Mouse (Mus musculus): Measurements from ENCODE around the gene Calml4.

- no peak for TF ChIP-seq CTCF (conservative IDR thresholded peaks at IDR 0.05; ENCODE audit: low read length)
- no peak for TF ChIP-seq NANOG (IDR thresholded peaks at IDR 0.05; ENCODE audit: borderline replicate concordance, low read length)
- TF ChIP-seq POU5F1 (IDR thresholded peaks at IDR 0.05; ENCODE audit: borderline replicate concordance, low read length): no peak
Measured at GRCm38 (mm10) chr9:62820829-62821228, 37.1 kb upstream of the Calml4 start.

Data from E14TG2a.4 (cell line).